In the genomic region with DNA sequence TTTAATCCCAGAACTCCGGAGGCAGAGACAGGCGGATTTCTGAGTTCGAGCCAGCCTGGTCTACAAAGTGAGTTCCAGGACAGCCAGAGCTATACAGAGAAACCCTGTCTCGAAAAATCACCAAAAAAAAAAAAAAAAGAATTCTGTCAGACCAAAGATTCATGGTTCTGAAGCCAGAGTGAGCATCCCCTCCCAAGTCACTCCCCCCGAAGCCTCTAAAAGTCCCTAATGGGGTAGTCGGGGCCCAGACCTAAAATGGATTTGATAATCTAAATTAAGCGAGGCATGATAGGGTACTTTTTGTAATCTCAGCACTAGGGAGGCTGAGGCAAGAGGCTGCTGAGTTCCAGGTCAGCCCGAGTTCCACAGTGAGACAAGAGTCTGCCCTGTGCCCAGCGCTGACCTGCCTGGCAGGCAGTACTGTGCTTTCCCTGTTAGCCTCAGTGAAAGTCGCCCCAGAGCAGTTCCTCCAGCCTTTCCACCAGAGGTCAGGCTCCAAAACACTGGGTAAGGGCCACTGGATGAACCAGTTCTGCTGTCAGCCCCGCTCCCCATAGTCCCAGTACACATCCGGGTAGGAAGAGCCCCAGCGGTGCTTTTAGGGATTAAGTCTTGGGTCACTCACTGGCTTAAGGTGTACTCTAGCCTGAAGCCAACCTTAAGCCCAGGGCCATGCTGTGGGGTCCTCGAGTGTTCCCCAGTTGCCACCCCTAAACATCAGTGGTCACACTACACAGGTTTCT, we compare ENCODE assay signal across 8 mouse cellular contexts. TPM values are rescaled to one million over a fixed set of nuclear protein-coding genes. Genes with fewer than 3 reads are reported as not detected.
A peak's percentile ranks its signal among the peaks of the same experiment; 100 is the strongest.
DNase-seq lines count a peak whose midpoint lies in the region; ATAC-seq and TF ChIP-seq lines count a peak whose summit lies in the region.

No protein-coding gene starts in this region.

- H3K9ac ChIP-seq in hindbrain, postnatal 0 days (replicated peaks; ENCODE audit: low read length): peak overlapping the region; percentile 55
- peak overlapping the region; percentile 80 for H3K9ac ChIP-seq in liver, embryonic 16.5 days (ENCODE audit: low read depth, low read length)
- H3K9ac ChIP-seq in neural tube, embryonic 15.5 days (replicated peaks): no peak overlapping the region

- no peak for TF ChIP-seq CTCF in testis, adult 2 months (IDR thresholded peaks at IDR 0.05; ENCODE audit: control insufficient read depth, insufficient read depth, insufficient replicate concordance, low read depth, low read length)
- peak; percentile 32; the same call in 1 of the 2 replicates for TF ChIP-seq CTCF in hindbrain, postnatal 0 days (IDR thresholded peaks at IDR 0.05; ENCODE audit: low read depth)

- peak overlapping the region; percentile 64 for H3K27ac ChIP-seq in testis, adult 2 months (ENCODE audit: control insufficient read depth, insufficient read depth, low read depth, low read length)
- peak overlapping the region; percentile 81; the same call in 1 of the 2 replicates for H3K27ac ChIP-seq in forebrain, embryonic 10.5 days
- H3K27ac ChIP-seq in hindbrain, postnatal 0 days: peak overlapping the region; percentile 51; the same call in 1 of the 2 replicates
- peak overlapping the region; percentile 95 for H3K27ac ChIP-seq in liver, embryonic 16.5 days (ENCODE audit: low read length)
- peak overlapping the region; percentile 38; the same call in 1 of the 2 replicates for H3K27ac ChIP-seq in neural tube, embryonic 15.5 days (replicated peaks)

- H3K4me3 ChIP-seq in testis, adult 2 months (ENCODE audit: control insufficient read depth, low read depth, low read length): peak overlapping the region; percentile 70
- H3K4me3 ChIP-seq in forebrain, embryonic 10.5 days: peak overlapping the region; percentile 82
- H3K4me3 ChIP-seq in hindbrain, postnatal 0 days (ENCODE audit: low read length): peak overlapping the region; percentile 47; the same call in 1 of the 2 replicates
- H3K4me3 ChIP-seq in liver, embryonic 16.5 days (ENCODE audit: low read depth, low read length): peak overlapping the region; percentile 76
- H3K4me3 ChIP-seq in neural tube, embryonic 15.5 days (replicated peaks): peak overlapping the region; percentile 43

- TF ChIP-seq POLR2A in testis, adult 2 months (IDR thresholded peaks at IDR 0.05; ENCODE audit: control insufficient read depth, low read depth, low read length): no peak

- WGBS in forebrain, embryonic 10.5 days: 25% methylated on average over 14 of the region's 14 CpGs
- 36% methylated on average over 14 of the region's 14 CpGs for WGBS in hindbrain, postnatal 0 days
- 21% methylated on average over 14 of the region's 14 CpGs for WGBS in liver, embryonic 16.5 days (ENCODE audit: insufficient replicate concordance)
- WGBS in neural tube, embryonic 15.5 days: 35% methylated on average over 14 of the region's 14 CpGs

- no peak for DNase-seq in testis, postnatal 14 days (ENCODE audit: low spot score)
- DNase-seq in forebrain, embryonic 10.5 days (ENCODE audit: extremely low spot score, low spot score): no peak
- DNase-seq in hindbrain, postnatal 0 days (ENCODE audit: low spot score): no peak
- no peak for DNase-seq in cerebellum, adult 11 months
- DNase-seq in right cerebral cortex, postnatal 36 days (ENCODE audit: low spot score in 2 of 2): no peak

- peaks cover 64% of the 10 kb centered on the region for H3K4me1 ChIP-seq in testis, adult 2 months (ENCODE audit: control insufficient read depth, insufficient read depth, low read length)
- H3K4me1 ChIP-seq in forebrain, embryonic 10.5 days: peaks cover 65% of the 10 kb centered on the region
- peaks cover 21% of the 10 kb centered on the region for H3K4me1 ChIP-seq in hindbrain, postnatal 0 days (ENCODE audit: insufficient read depth, low read length)
- peaks cover 63% of the 10 kb centered on the region for H3K4me1 ChIP-seq in liver, embryonic 16.5 days (ENCODE audit: control insufficient read depth, low read depth, low read length)
- peaks cover 64% of the 10 kb centered on the region for H3K4me1 ChIP-seq in neural tube, embryonic 15.5 days

- no peaks in the 10 kb centered on the region for H3K27me3 ChIP-seq in testis, adult 2 months (ENCODE audit: control insufficient read depth, insufficient read depth, low read length)
- peaks cover 64% of the 10 kb centered on the region for H3K27me3 ChIP-seq in forebrain, embryonic 10.5 days (ENCODE audit: poor library complexity, severe bottlenecking)
- H3K27me3 ChIP-seq in hindbrain, postnatal 0 days (ENCODE audit: insufficient read depth, low read length): no peaks in the 10 kb centered on the region
- H3K27me3 ChIP-seq in liver, embryonic 16.5 days (ENCODE audit: control insufficient read depth, insufficient read depth, low read depth, low read length): no peaks in the 10 kb centered on the region
- peaks cover 34% of the 10 kb centered on the region for H3K27me3 ChIP-seq in neural tube, embryonic 15.5 days (replicated peaks)

- H3K36me3 ChIP-seq in testis, adult 2 months (ENCODE audit: control insufficient read depth, insufficient read depth, low read length): no peaks in the 10 kb centered on the region
- H3K36me3 ChIP-seq in forebrain, embryonic 10.5 days (replicated peaks): peaks cover 5% of the 10 kb centered on the region; the same call in 1 of the 2 replicates
- H3K36me3 ChIP-seq in hindbrain, postnatal 0 days (ENCODE audit: insufficient read depth, low read length): no peaks in the 10 kb centered on the region
- H3K36me3 ChIP-seq in liver, embryonic 16.5 days (ENCODE audit: control insufficient read depth, insufficient read depth): peaks cover 3% of the 10 kb centered on the region; the same call in 1 of the 2 replicates
- H3K36me3 ChIP-seq in neural tube, embryonic 15.5 days: no peaks in the 10 kb centered on the region

- no peaks in the 10 kb centered on the region for H3K9me3 ChIP-seq in forebrain, embryonic 10.5 days
- no peaks in the 10 kb centered on the region for H3K9me3 ChIP-seq in hindbrain, postnatal 0 days (ENCODE audit: low read length)
- no peaks in the 10 kb centered on the region for H3K9me3 ChIP-seq in liver, embryonic 16.5 days (replicated peaks; ENCODE audit: control insufficient read depth, low read length)
- H3K9me3 ChIP-seq in neural tube, embryonic 15.5 days (replicated peaks): no peaks in the 10 kb centered on the region

- ATAC-seq in hindbrain, postnatal 0 days: no peak
- ATAC-seq in liver, embryonic 16.5 days (ENCODE audit: low read depth): no peak
- ATAC-seq in neural tube, embryonic 15.5 days (ENCODE audit: low FRiP score): no peak

- H3K4me2 ChIP-seq in hindbrain, postnatal 0 days (ENCODE audit: low read depth, low read length): peak overlapping the region; percentile 91
- peak overlapping the region; percentile 100 for H3K4me2 ChIP-seq in liver, embryonic 16.5 days (ENCODE audit: low read depth, low read length)
- H3K4me2 ChIP-seq in neural tube, embryonic 15.5 days: peak overlapping the region; percentile 99

RNA-seq across cellular contexts. Expression of a gene that starts 2.8 kb away (rescaled TPM):
- 41.3 and 48.7 TPM in 2 replicates for polyA plus RNA-seq in testis, adult 2 months (2012; rRNA removed)
- polyA plus RNA-seq in forebrain, embryonic 10.5 days (2016; fragmentation: Nextera tagmentation; extraction: Ambion mirVana): 16.6 and 17.6 TPM in 2 replicates
- total RNA-seq in hindbrain, postnatal 0 days (2014; rRNA removed): 20.5 and 22.4 TPM in 2 replicates
- polyA plus RNA-seq in hindbrain, postnatal 0 days (2015; fragmentation: Nextera tagmentation; extraction: Ambion mirVana): 9.3 and 9.5 TPM in 2 replicates
- 21.0 and 24.1 TPM in 2 replicates for polyA plus RNA-seq in liver, embryonic 16.5 days (2015; fragmentation: Nextera tagmentation; extraction: Ambion mirVana)
- polyA plus RNA-seq in neural tube, embryonic 15.5 days (2015; fragmentation: Nextera tagmentation; extraction: Ambion mirVana): 12.4 and 22.0 TPM in 2 replicates

RNA-seq across cellular contexts. Expression of a gene that starts 22.3 kb away (rescaled TPM):
- 121 and 128 TPM in 2 replicates for polyA plus RNA-seq in testis, adult 2 months (2012; rRNA removed)
- polyA plus RNA-seq in forebrain, embryonic 10.5 days (2016; fragmentation: Nextera tagmentation; extraction: Ambion mirVana): 14.1 and 16.0 TPM in 2 replicates
- total RNA-seq in hindbrain, postnatal 0 days (2014; rRNA removed): 52.1 and 53.2 TPM in 2 replicates
- 38.8 and 43.9 TPM in 2 replicates for polyA plus RNA-seq in hindbrain, postnatal 0 days (2015; fragmentation: Nextera tagmentation; extraction: Ambion mirVana)
- polyA plus RNA-seq in liver, embryonic 16.5 days (2015; fragmentation: Nextera tagmentation; extraction: Ambion mirVana): 15.8 and 17.9 TPM in 2 replicates
- 39.0 and 39.7 TPM in 2 replicates for polyA plus RNA-seq in neural tube, embryonic 15.5 days (2015; fragmentation: Nextera tagmentation; extraction: Ambion mirVana)

RNA-seq across cellular contexts. Expression of a gene that starts 25.9 kb away (rescaled TPM):
- polyA plus RNA-seq in testis, adult 2 months (2012; rRNA removed): 27.0 and 35.8 TPM in 2 replicates
- polyA plus RNA-seq in forebrain, embryonic 10.5 days (2016; fragmentation: Nextera tagmentation; extraction: Ambion mirVana): 122 and 130 TPM in 2 replicates
- 83.3 and 111 TPM in 2 replicates for total RNA-seq in hindbrain, postnatal 0 days (2014; rRNA removed)
- polyA plus RNA-seq in hindbrain, postnatal 0 days (2015; fragmentation: Nextera tagmentation; extraction: Ambion mirVana): 82.3 and 82.5 TPM in 2 replicates
- 30.4 and 32.6 TPM in 2 replicates for polyA plus RNA-seq in liver, embryonic 16.5 days (2015; fragmentation: Nextera tagmentation; extraction: Ambion mirVana)
- polyA plus RNA-seq in neural tube, embryonic 15.5 days (2015; fragmentation: Nextera tagmentation; extraction: Ambion mirVana): 102 and 107 TPM in 2 replicates

Comparison
In these comparisons a context has a peak if more than half of its experiments do, and no peak if none do; other contexts are left out.
1. H3K27ac ChIP-seq: peak in every context shown above with its lines; median percentile 95 in liver, embryonic 16.5 days; 81 in forebrain, embryonic 10.5 days; 64 in testis, adult 2 months; 51 in hindbrain, postnatal 0 days; 38 in neural tube, embryonic 15.5 days.